Mouse (Mus musculus) CH12.LX (cell line): ENCODE results near the gene Iqgap3.

Source experiments
- BHLHE40 ChIP-seq: IDR thresholded peaks from 2 replicates; pipeline ENCODE4 v1.6.1; 2011; ENCODE audit warnings: mild to moderate bottlenecking, low read depth, low read length, improper control_type of control experiment
- POLR2AphosphoS2 ChIP-seq: IDR thresholded peaks from 2 replicates; pipeline ENCODE4 v1.6.1; 2011; ENCODE audit warnings: low read depth, low read length, improper control_type of control experiment
- ZNF384 ChIP-seq: IDR thresholded peaks from 2 replicates; pipeline ENCODE4 v1.6.1; 2012; ENCODE audit warnings: low read depth, low read length, improper control_type of control experiment, inconsistent platforms

DNA sequence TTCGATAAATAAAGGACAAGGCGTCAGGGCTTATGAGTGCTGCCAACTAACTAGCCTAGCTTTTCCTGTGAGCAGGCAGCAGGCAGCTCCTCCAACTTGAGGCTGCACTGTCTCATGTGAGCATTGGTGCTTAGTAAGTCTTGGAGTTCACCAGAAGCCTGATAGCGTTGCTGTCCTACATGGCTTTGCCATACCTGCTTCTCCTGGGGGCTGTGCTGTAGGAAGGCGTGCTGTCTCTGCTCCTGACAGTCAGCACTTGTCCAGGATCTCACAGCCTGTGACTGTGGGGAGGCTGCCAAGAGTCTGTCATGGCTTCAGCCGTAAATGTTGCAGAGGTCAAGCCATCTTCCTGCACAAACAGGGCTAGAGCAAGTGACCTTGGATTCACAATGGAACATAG, 84.3 kb downstream of the Iqgap3 start:
- TF ChIP-seq POLR2AphosphoS2 (no peak), BHLHE40 (no peak), ZNF384 (no peak)
